Mouse (Mus musculus) midbrain, postnatal 0 days (tissue): ENCODE data around the gene Fgfrl1. TPM values are rescaled to one million over a fixed set of nuclear protein-coding genes. Genes with fewer than 3 reads are reported as not detected.
A peak's percentile ranks its signal among the peaks of the same experiment; 100 is the strongest.

Source experiments
- ATAC-seq: fragments of 200-750 bp; cut with Nextera tagmentation; 2 replicates; pipeline ENCODE4 v1.8.0; 2017; ENCODE audit warnings: moderate number of reproducible peaks, mild to moderate bottlenecking, moderate TSS enrichment, moderate library complexity; ENCODE audit not compliant: low FRiP score
- DNase-seq: peaks from one replicate; pipeline ENCODE4 v3.0.0-alpha.2; 2015; ENCODE audit warnings: low spot score
- H3K27ac ChIP-seq: fragments of 300-500 bp; sonication (generic); 2 replicates; pipeline ENCODE4 v1.5.1; 2014; ENCODE audit warnings: low read depth, mild to moderate bottlenecking, low read length, mixed read lengths
- H3K27me3 ChIP-seq: fragments of 300-500 bp; sonication (generic); 2 replicates; pipeline ENCODE4 v1.6.1; 2014; ENCODE audit warnings: low read length, control low read depth, mixed read lengths; ENCODE audit not compliant: insufficient read depth
- H3K36me3 ChIP-seq: fragments of 300-500 bp; sonication (generic); 2 replicates; pipeline ENCODE4 v1.6.1; 2014; ENCODE audit warnings: low read length, control low read depth, mixed read lengths; ENCODE audit not compliant: insufficient read depth
- H3K4me1 ChIP-seq: fragments of 300-500 bp; sonication (generic); 2 replicates; pipeline ENCODE4 v1.6.1; 2014; ENCODE audit warnings: mild to moderate bottlenecking, control low read depth, antibody characterized with exemption, low read length, mixed read lengths; ENCODE audit not compliant: insufficient read depth
- H3K4me2 ChIP-seq: fragments of 300-500 bp; sonication (generic); 2 replicates; pipeline ENCODE4 v1.6.1; 2014; ENCODE audit warnings: low read depth, mild to moderate bottlenecking, low read length, mixed read lengths; ENCODE audit not compliant: poor library complexity, severe bottlenecking
- H3K4me3 ChIP-seq: fragments of 300-500 bp; sonication (generic); 2 replicates; pipeline ENCODE4 v1.5.1; 2014; ENCODE audit warnings: low read depth, mild to moderate bottlenecking, low read length, moderate library complexity
- H3K9ac ChIP-seq: fragments of 300-500 bp; sonication (generic); replicated peaks from 2 replicates; pipeline ENCODE4 v1.6.1; 2014; ENCODE audit warnings: mild to moderate bottlenecking, low read length, moderate library complexity, mixed read lengths; ENCODE audit not compliant: poor library complexity, severe bottlenecking
- H3K9me3 ChIP-seq: fragments of 300-500 bp; sonication (generic); 2 replicates; pipeline ENCODE4 v1.6.1; 2016; ENCODE audit warnings: low read length, control low read depth
- CTCF ChIP-seq: IDR thresholded peaks from 2 replicates; pipeline ENCODE4 v1.5.1; 2016; ENCODE audit warnings: antibody characterized with exemption, mild to moderate bottlenecking
- WGBS: fragments of 180-500 bp; shearing (Covaris S2); extraction: QIAGEN DNeasy Blood & Tissue Kit; methylation state at CpG from one replicate; pipeline ENCODE4 v1.1.7; 2014; 5-methylcytosine and 5-hydroxymethylcytosine counted together
- polyA plus RNA-seq: library from polyadenylated mRNA; unstranded; fragments of >200 nt; fragmentation: Nextera tagmentation; extraction: Ambion mirVana; gene quantifications from 2 replicates; pipeline ENCODE4 v1.2.1, GENCODE M21; 2015
- total RNA-seq: library from RNA; depleted of rRNA; stranded (reverse); fragments of >200 nt; gene quantifications from 2 replicates; pipeline ENCODE4 v1.2.3, GENCODE M21; 2014; rRNA removed

Gene Fgfrl1
- total RNA-seq = 12.9 and 20.4 TPM in 2 replicates
- 5.4 and 5.7 TPM in 2 replicates for polyA plus RNA-seq

DNA sequence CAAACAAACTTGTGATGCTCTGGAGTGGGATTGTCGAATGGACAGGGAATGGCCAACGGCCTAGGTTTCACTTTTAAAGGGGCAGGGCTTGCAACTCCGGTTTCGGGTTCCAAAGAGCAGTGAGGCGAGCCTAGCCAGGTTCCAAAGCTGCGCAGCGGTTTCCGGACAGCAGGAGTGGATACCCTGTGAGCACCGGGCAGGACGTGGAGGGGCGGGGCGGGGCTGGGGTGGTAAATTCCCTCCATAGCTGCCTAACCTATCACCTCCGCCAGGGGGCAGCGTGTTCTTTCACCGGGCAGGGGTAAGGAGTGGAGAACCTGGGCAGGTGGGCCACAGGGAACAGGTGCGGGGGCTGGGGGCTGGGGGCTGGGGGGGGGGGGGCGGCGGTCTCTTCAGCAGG lies at the start of gene Fgfrl1:
Gene Fgfrl1 (plus strand): TSS at position 112 of the 400 bp plus-strand sequence.
- ATAC-seq = no peak
- 6% methylated on average over 14 of the region's 18 CpGs for WGBS
- H3K36me3 ChIP-seq = no peaks in the 10 kb centered on the region
- H3K4me3 ChIP-seq = 0 out of 2 replicates have a peak within 1 kb of the TSS, but pooled peaks have one; percentile 15
- H3K27ac ChIP-seq = no peak within 1 kb of the TSS
- peaks cover 12% of the 10 kb centered on the region; the same call in 1 of the 2 replicates for H3K27me3 ChIP-seq
- DNase-seq = no peak
- H3K4me1 ChIP-seq = 0 out of 2 replicates have a peak, but pooled peaks cover 4% of the 10 kb centered on the region
- H3K9me3 ChIP-seq = no peaks in the 10 kb centered on the region
- no peak within 1 kb of the TSS for H3K9ac ChIP-seq
- TF ChIP-seq CTCF = peak; percentile 39
- H3K4me2 ChIP-seq = peak within 1 kb of the TSS; percentile 98

- Histone ChIP-seq H3K4me1 (no peaks in the 10 kb centered on the region), H3K27ac (no peak overlapping the region), H3K9me3 (no peaks in the 10 kb centered on the region), H3K9ac (no peak overlapping the region), H3K4me3 (no peak overlapping the region), H3K27me3 (no peaks in the 10 kb centered on the region), H3K4me2 (no peak overlapping the region), H3K36me3 (peaks cover 28% of the 10 kb centered on the region)
- no peak for TF ChIP-seq CTCF
- no peak for ATAC-seq
- WGBS = 76% methylated on average over 2 of the region's 2 CpGs
- DNase-seq = no peak
These were observed 48.5 kb upstream of the Fgfrl1 start for GRCm38 (mm10) chr5:108643674-108644073.

GRCm38 (mm10) chr5:108645651-108646342 lies 46.4 kb upstream of the Fgfrl1 start:
- Histone ChIP-seq H3K9me3 (no peaks in the 10 kb centered on the region), H3K4me3 (no peak overlapping the region)
- peak; percentile 77 for DNase-seq

DNA sequence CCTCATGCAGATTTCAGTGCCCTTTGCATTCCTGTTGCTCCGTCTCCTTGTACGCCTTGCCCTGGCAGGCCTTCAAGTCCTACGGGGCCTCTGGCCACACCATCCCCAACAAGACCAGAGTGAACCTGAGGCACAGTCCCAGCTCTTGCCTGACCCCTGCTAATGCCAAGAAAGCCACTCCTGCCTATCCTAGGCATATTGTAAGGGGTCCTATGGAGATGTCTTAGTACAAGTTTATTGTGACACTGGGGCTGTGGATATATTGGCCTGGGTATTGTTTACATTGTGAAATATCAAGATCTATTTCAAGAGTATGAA lies 45.9 kb upstream of the Fgfrl1 start:
- H3K36me3 ChIP-seq = peaks cover 48% of the 10 kb centered on the region

More at GRCm38 (mm10) chr5:108645651-108646342, 46.4 kb upstream of the Fgfrl1 start:
- no peaks in the 10 kb centered on the region for H3K4me1 ChIP-seq
- no peak overlapping the region for H3K4me2 ChIP-seq
- 92% methylated on average over 9 of the region's 9 CpGs for WGBS
- ATAC-seq = peak; percentile 42; the same call in 1 of the 2 replicates
- peaks cover 46% of the 10 kb centered on the region for H3K36me3 ChIP-seq
- H3K27ac ChIP-seq = 0 out of 2 replicates have a peak overlapping the region, but pooled peaks have one; percentile 26
- H3K27me3 ChIP-seq = no peaks in the 10 kb centered on the region
- TF ChIP-seq CTCF = peak; percentile 38
- H3K9ac ChIP-seq = no peak overlapping the region

DNA sequence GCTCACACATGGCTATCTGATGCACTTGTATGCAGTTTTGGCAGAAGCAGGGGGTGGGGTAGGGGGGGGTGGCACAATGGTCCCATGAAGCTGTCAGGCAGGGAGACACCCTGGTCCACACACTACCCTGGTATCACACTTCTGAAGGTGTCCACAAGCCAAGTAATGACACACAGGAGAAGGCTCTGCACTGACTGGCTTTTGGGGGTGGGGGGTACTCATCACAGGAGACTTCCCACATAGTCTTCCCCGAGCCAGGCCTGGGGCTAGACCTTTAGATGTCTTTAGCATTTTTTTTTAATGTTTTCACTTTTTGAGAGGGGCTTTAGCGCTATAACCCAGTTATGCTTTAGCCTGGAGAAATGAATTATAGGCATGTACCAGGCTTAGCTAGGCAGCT lies 44.9 kb upstream of the Fgfrl1 start:
- no peaks in the 10 kb centered on the region for H3K27me3 ChIP-seq
- TF ChIP-seq CTCF = no peak
- ATAC-seq = no peak
- no peak overlapping the region for H3K4me2 ChIP-seq
- no peak overlapping the region for H3K9ac ChIP-seq
- no peaks in the 10 kb centered on the region for H3K4me1 ChIP-seq
- DNase-seq = no peak
- 81% methylated on average over 2 of the region's 2 CpGs for WGBS
- peaks cover 48% of the 10 kb centered on the region for H3K36me3 ChIP-seq
- H3K27ac ChIP-seq = no peak overlapping the region
- no peak overlapping the region for H3K4me3 ChIP-seq
- no peaks in the 10 kb centered on the region for H3K9me3 ChIP-seq

More for the DNA sequence above, 45.9 kb upstream of the Fgfrl1 start:
- Histone ChIP-seq H3K27me3 (no peaks in the 10 kb centered on the region), H3K4me2 (no peak overlapping the region), H3K9ac (no peak overlapping the region), H3K27ac (no peak overlapping the region), H3K9me3 (no peaks in the 10 kb centered on the region), H3K4me1 (no peaks in the 10 kb centered on the region), H3K4me3 (no peak overlapping the region)
- 92% methylated on average over 3 of the region's 3 CpGs for WGBS
- TF ChIP-seq CTCF = no peak
- no peak for DNase-seq
- ATAC-seq = no peak

- Histone ChIP-seq H3K27me3 (no peaks in the 10 kb centered on the region), H3K9ac (no peak overlapping the region), H3K27ac (no peak overlapping the region), H3K9me3 (no peaks in the 10 kb centered on the region), H3K36me3 (peaks cover 48% of the 10 kb centered on the region), H3K4me1 (no peaks in the 10 kb centered on the region), H3K4me3 (no peak overlapping the region), H3K4me2 (no peak overlapping the region)
- TF ChIP-seq CTCF = no peak
- DNase-seq = no peak
- 96% methylated on average over 2 of the region's 2 CpGs for WGBS
- ATAC-seq = no peak
These were observed 44.2 kb upstream of the Fgfrl1 start for GRCm38 (mm10) chr5:108647820-108648465.
